Mouse (Mus musculus) hematopoietic stem cell, adult 5-6 weeks (primary cell): ENCODE data around the gene Nkapl. TPM values are rescaled to one million over a fixed set of nuclear protein-coding genes. Genes with fewer than 3 reads are reported as not detected.

Source experiments
- ATAC-seq, 2 experiments: fragments of 125-278 bp in 1 of 2; replicated peaks in 1 of 2; 2 replicates each; pipeline ENCODE4 v1.8.0; 2016 to 2017; ENCODE audit warnings: inconsistent platforms in 2 of 2, mild to moderate bottlenecking in 2 of 2, moderate number of reproducible peaks in 2 of 2, low read depth in 1 of 2, moderate TSS enrichment in 1 of 2; ENCODE audit not compliant: low FRiP score in 2 of 2, poor library complexity in 2 of 2, severe bottlenecking in 2 of 2, insufficient read depth in 1 of 2, low TSS enrichment in 1 of 2
- total RNA-seq: library from RNA; stranded (forward); fragments of 172-1452, 232-1000 nt; gene quantifications from 2 replicates; pipeline ENCODE4 v1.2.3, GENCODE M21; 2017

The Nkapl gene
- total RNA-seq, 1 experiment from 2014 or later = 1.7 TPM

GRCm38 (mm10) chr13:21446796-21447195 lies 21.5 kb downstream of the Nkapl start:
- ATAC-seq = no peak

GRCm38 (mm10) chr13:21441207-21441572 lies 27.1 kb downstream of the Nkapl start:
- no peak for ATAC-seq

GRCm38 (mm10) chr13:21440503-21441206 lies 27.7 kb downstream of the Nkapl start, which contains the start of gene Pgbd1:
Pgbd1 (minus strand) TSS chr13:21441058.
- ATAC-seq = peak; percentile 82 to 83

DNA sequence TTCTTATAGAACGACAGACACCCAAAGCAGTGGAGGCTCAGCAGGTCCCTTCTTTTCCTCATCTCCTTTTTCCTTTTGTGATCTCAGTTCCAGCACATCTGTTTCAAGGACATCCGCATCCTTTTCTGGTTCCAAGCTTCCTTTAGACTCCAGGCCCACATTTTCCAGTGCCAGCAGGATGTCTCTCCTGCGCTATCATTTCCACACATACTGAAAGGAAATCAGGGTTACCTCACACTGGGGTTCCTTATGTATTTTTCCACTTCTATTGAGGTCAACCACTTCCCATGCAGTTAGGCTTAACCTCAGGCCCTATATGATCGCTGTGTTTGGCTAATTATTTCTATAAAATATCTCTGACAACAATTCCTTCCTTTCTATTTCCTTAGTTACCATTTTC lies 32.8 kb downstream of the Nkapl start:
- ATAC-seq = no peak

DNA sequence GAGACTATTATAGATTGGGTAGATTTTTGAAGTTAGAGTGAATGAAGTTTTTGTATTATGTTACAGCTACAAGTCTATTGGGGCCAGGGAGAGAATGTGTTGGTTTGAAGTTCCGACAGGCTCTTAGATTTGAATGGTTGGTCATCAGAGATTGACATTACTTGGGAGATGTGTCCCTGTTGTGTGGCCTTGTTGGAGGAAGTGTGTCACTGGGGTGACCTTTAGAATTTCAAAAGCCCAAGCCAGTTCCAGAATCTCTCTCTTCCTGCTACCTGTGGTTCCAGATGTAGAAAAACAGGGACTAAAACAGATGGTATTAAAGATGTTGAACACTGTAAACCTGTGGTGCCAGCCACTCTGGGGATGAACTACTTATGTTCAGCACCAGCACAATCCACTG lies 40.7 kb downstream of the Nkapl start:
- no peak for ATAC-seq

DNA sequence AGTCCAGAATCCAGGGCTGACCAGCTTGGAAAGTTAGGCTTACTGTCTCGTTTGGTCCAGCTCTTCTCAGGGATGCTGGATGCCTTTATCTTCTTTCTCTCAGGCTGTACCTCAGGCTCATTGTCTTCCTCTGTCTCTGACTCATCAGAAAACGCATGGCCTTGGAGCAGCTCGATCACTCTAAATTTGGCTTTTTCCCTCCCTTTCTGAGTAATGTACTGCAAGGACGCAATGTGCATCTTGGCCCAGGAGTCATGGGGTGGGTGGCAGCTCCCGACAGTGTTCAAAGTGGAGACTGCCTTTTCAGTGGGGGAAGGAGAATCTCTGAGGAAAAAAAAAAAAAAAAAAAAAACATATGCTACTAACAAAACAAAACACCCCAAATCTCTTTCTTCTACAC lies 45.0 kb downstream of the Nkapl start:
- ATAC-seq = no peak

DNA sequence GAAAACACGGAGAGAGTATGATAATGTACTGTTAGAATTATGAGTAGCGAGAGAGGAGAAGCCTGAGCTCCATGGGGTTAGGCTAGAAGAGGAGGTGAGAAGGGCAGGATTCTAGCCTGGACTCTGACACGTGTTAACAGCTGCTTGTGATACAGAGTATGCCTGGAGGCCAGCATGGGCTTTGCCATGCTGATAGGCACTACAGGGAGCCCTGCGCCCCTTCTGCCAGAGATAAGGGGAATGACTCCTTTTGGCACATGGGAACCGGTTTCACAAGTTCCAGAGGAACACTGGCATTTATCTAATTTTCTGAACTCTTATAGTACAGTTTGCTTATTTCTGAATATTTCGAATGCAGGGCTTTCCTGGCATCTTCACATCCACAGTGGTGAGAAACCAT lies 49.4 kb downstream of the Nkapl start:
- ATAC-seq = no peak

- no peak for ATAC-seq
Observed at GRCm38 (mm10) chr13:21417298-21418010, 50.9 kb downstream of the Nkapl start.

Other genes with a start within 250 kb of the Nkapl start
- not detected in 2 replicates for gene Gpx5, start 175.8 kb downstream of the Nkapl start, total RNA-seq
- not detected in 2 replicates for gene Gpx6, start 156.4 kb downstream of the Nkapl start, total RNA-seq
- gene Olfr1367, start 121.6 kb downstream of the Nkapl start, total RNA-seq = not detected in 2 replicates
- 10.2 and 12.5 TPM in 2 replicates for gene Zscan12, start 105.7 kb downstream of the Nkapl start, total RNA-seq
- gene Zkscan3, start 65.8 kb downstream of the Nkapl start, total RNA-seq = 41.1 and 49.8 TPM in 2 replicates
- 0.88 and 2.2 TPM in 2 replicates for gene Pgbd1, start 27.5 kb downstream of the Nkapl start, total RNA-seq
- 38.0 and 39.3 TPM in 2 replicates for gene Zscan26, start 14.8 kb downstream of the Nkapl start, total RNA-seq
- 1.4 and 1.6 TPM in 2 replicates for gene Zkscan4, start 10.4 kb upstream of the Nkapl start, total RNA-seq
- gene Gm10065, start 10.9 kb upstream of the Nkapl start, total RNA-seq = not detected in 2 replicates
- 0.19 and 0.25 TPM in 2 replicates for gene AK157302, start 26.7 kb upstream of the Nkapl start, total RNA-seq
- 2.6 and 6.6 TPM in 2 replicates for gene Gm11273, start 32.9 kb upstream of the Nkapl start, total RNA-seq
- 18.2 and 21.3 TPM in 2 replicates for gene Zkscan8, start 62.6 kb upstream of the Nkapl start, total RNA-seq
- not detected in 2 replicates for gene Olfr1366, start 74.3 kb upstream of the Nkapl start, total RNA-seq
- gene Olfr1535, start 91.4 kb upstream of the Nkapl start, total RNA-seq = not detected in 2 replicates
- gene Olfr1364, start 113.2 kb upstream of the Nkapl start, total RNA-seq = not detected in 2 replicates
- gene Olfr1362, start 145.5 kb upstream of the Nkapl start, total RNA-seq = not detected in 2 replicates
- gene Olfr11, start 174.0 kb upstream of the Nkapl start, total RNA-seq = not detected in 2 replicates
- gene Olfr1361, start 194.9 kb upstream of the Nkapl start, total RNA-seq = not detected in 2 replicates
- gene Olfr1360, start 208.9 kb upstream of the Nkapl start, total RNA-seq = not detected in 2 replicates
- gene Olfr1359, start 229.6 kb upstream of the Nkapl start, total RNA-seq = not detected in 2 replicates
- 207 and 226 TPM in 2 replicates for gene Hist1h2bl, start 247.6 kb upstream of the Nkapl start, total RNA-seq
- 605 and 1,529 TPM in 2 replicates for gene Hist1h2ai, start 247.9 kb upstream of the Nkapl start, total RNA-seq
- 66.5 and 218 TPM in 2 replicates for gene Hist1h3h, start 249.2 kb upstream of the Nkapl start, total RNA-seq